Mouse (Mus musculus): ENCODE measurements around the gene Myh3.

The Myh3 gene

DNA sequence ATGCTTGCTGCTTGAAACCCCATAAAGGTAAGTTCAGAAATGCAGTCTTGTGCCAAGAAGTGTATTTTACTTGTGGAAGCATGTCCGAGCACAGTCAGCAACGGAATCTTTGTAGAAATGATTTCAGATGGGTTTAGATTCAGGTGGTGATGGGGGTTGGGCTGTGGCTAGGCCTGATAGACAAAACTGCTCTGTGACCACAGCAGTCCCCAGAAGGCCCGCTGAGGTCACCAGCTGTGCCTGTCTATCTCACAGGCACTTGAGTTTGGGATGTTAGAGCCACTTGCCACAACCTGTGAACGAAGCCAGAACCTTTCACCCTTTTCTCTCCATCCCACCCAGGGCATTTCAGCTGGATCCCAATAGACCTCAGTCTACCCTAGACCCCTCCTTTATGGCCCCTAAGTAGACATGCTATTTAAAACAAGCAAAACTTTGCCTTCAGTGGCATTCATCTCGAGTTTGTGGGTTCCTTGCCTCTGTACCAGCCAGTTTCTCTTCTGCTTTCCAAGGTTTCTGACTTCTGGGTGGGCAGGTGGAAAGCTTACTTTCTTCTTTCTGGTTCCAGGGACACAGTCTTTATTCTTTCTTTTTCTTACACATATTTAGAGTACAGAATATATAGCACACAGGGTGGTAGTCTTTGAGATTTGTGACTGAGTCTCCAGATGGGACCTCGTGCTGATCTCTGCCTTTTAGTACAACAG, 66.6 kb downstream of the Myh3 start:
- DNase-seq (ENCODE audit: low spot score): no peak

DNA sequence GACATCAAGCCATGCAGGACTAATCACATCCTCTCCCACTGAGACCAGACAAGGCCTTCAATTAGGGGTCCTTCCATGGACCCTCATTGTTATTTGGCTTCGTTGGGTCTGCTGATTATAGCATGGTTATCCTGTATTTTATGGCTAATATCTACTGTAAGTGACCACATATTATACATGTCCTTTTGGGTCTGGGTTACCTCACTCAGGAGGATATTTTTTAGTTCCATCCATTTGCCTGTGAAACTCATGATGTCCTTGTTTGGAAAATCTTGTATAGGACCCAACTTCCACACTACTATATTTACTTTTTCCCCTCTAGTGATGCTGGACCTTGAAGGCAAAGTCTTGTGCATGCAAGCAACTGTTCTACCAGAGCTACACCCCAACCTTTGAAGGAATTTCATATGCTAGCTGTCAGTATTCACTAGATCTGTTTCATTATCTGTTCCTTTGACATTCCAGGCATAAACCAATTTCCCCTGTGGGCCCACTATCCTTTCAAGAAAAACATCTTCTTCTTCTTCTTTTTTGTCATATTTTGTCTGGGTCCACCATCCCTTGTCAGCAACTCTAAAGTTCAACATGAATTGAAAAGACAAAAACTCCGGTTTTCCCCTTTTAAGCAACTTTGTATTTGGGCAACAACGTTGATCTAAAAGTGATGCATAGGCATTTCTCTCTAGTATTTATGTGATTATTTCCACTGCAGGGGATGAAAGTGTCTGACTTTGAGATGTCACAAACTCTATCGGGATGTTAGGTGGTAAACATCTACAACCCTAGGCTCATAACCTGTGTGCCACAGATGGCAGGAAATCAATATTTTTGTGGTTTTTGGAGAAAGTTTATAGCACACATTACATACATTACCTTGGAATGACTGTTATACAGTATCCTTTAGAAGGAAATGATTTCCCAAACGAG, 67.6 kb downstream of the Myh3 start:
- no peak for DNase-seq (ENCODE audit: low spot score)

DNA sequence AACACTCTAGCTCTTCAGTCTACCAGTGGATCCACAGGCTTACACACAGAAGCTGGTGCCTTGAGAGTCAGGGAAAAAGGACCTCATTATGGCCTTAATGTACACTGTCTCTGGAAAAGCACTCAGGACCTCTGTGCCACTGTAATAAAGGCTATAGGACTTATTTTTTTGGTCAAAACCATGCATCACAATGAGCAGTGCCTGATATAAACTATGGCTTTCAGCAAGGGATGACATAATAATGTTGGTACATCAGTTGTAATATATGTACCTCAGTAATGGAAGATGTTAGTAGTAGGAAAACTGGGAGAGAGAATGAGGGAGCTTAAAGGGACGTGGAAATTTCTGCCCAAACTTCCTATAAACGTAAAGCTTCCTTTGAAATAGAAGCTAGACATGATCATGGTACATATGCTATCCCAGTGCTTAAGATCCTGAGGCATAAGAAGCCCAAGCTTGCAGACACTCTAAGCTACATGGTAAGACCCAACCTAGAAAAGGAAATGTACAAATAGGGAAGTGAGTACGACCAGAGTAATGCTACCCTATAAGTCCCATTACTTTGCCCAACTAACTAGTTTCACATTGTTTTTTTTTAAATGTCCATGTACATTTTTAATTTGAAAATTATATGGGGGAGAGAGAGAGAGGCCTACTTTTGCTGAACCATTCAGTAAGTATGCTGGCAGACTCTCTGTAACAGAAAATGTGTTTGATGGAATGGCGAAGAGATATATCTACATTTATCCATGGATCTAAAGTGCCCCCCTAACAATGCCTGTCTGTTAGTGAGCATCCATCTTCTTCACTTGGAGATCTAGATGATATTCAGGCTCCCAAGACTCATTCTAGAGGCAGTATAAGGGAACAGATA, 68.5 kb downstream of the Myh3 start:
- no peak for DNase-seq (ENCODE audit: low spot score)

DNA sequence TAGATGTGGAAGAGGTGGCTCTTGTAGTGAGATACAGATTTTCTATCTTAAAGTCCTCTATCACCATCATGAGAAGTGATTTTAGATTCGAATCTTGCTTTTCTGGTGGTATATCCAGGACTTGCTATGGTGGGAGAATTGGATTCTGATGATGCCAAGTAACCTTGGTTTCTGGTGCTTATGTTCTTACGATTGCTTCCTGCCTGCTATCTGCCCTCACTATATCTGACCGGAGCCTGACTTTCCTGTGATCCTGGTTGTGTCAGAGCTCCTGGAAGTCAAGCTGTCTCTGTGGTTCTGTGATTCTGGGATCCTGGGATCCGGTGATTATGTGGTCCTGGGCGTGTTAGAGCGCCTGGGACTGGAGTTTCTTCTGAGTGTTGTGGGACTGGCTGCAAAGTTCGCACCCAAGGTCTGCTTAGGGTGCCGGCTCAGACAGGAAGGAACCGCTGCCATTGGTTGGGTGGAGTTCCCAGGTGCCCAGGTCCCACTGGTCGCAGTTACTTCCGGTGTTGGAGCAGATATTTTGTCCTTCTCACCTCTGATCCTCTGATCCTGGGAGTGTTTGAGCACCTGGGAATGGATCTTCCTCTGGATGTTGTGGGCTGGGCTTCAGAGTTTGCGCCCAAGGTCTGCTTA, 69.3 kb downstream of the Myh3 start:
- DNase-seq (ENCODE audit: low spot score): no peak

DNA sequence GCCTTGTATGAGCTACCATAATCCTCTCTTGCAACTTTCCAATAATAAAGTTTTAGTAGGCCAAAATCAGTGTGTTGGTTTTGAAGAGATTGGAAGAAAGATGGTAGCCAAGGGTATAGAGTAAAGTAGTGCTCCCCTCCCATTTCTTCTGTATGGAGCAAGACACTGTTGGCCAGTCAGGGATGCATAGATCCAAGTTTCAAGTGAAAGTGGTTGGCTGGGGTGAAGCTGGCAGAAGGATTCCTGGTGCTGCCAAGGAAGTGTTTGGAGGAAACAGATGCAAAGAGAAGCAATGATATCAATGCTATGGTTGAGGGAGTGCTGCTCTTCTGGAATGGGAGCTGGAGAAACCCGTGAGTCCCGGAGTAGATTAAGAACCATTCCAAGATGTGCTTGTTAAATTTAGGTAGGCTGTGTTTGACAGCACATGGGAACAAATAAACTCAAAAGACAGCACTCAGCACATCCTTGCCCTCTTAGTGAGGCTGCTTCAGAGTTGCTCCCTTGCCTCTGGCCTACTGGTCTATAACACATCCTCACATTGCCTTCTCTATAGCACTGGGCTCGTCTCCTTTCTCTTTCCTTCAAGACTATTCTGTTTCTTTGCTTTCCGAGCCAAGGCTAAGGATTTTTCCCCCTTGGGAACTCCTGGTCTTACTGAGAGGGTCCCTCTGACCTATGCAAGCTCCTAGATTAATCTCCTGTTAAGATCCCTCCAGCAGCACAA, 70.3 kb downstream of the Myh3 start:
- DNase-seq (ENCODE audit: low spot score): no peak

DNA sequence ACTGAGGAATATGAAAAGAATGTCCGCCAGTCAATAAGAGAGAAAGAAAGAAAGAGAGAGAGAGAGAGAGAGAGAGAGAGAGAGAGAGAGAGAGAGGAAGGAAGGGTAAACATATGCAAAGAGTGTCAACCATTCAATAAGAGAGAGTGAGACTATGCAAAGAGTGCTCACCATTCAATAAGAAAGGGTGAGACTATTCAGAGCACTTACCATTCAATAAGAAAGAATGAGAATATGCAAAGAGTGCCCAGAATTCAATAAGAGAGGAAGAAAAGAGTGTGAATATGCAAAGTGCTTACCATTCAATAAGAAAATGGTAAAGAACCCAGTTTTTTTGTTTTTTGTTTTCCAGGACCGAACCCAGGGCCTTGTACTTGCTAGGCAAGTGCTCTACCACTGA, 72.1 kb downstream of the Myh3 start:
- no peak for DNase-seq (ENCODE audit: low spot score)

DNA sequence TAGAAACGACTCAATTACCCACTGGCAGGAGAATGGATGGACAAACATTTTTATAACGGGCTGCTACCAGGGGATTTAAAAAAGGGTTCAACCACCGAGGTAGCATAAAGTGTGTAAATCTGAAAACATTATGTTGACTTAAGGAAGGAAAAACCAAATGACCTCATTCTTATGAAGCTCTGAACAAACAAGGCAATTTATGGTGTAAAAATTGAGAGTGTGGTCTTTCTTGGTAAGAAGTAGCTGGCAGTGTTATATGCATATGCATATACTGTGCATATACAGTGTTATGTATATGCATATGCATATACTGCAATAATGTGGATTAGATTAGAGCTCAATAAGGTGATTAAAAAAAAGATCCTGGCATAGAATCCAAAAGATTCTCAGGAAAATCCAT, 73.1 kb downstream of the Myh3 start:
- DNase-seq (ENCODE audit: low spot score): no peak
